Mouse (Mus musculus) liver, embryonic 12.5 days (tissue): Measurements from ENCODE around the gene Gimap9. TPM values are rescaled to one million over a fixed set of nuclear protein-coding genes. Genes with fewer than 3 reads are reported as not detected.

Source experiments
- ATAC-seq: fragments of 200-750 bp; cut with Nextera tagmentation; 2 replicates; pipeline ENCODE4 v1.8.0; 2017; ENCODE audit warnings: moderate number of reproducible peaks, mild to moderate bottlenecking, moderate library complexity
- H3K27ac ChIP-seq: fragments of 300-500 bp; sonication (generic); 2 replicates; pipeline ENCODE4 v1.5.1; 2016; ENCODE audit warnings: mild to moderate bottlenecking
- H3K27me3 ChIP-seq: fragments of 300-500 bp; sonication (generic); replicated peaks from 2 replicates; pipeline ENCODE4 v1.6.1; 2016; ENCODE audit warnings: mild to moderate bottlenecking, moderate library complexity
- H3K36me3 ChIP-seq: fragments of 300-500 bp; sonication (generic); 2 replicates; pipeline ENCODE4 v1.6.1; 2016; ENCODE audit warnings: mild to moderate bottlenecking, moderate library complexity
- H3K4me1 ChIP-seq: fragments of 300-500 bp; sonication (generic); 2 replicates; pipeline ENCODE4 v1.6.1; 2016
- H3K4me2 ChIP-seq: fragments of 300-500 bp; sonication (generic); 2 replicates; pipeline ENCODE4 v1.6.1; 2016; ENCODE audit warnings: mild to moderate bottlenecking, moderate library complexity
- H3K4me3 ChIP-seq: fragments of 300-500 bp; sonication (generic); 2 replicates; pipeline ENCODE4 v1.5.1; 2016; ENCODE audit warnings: mild to moderate bottlenecking, moderate library complexity
- H3K9ac ChIP-seq: fragments of 300-500 bp; sonication (generic); 2 replicates; pipeline ENCODE4 v1.6.1; 2016; ENCODE audit warnings: mild to moderate bottlenecking, moderate library complexity
- H3K9me3 ChIP-seq: fragments of 300-500 bp; sonication (generic); replicated peaks from 2 replicates; pipeline ENCODE4 v1.6.1; 2016; ENCODE audit warnings: mild to moderate bottlenecking, moderate library complexity
- WGBS: fragments of 180-500 bp; shearing (Covaris S2); methylation state at CpG from one replicate; pipeline ENCODE4 v1.1.7; 2016; ENCODE audit not compliant: insufficient replicate concordance; 5-methylcytosine and 5-hydroxymethylcytosine counted together
- polyA plus RNA-seq: library from polyadenylated mRNA; unstranded; fragments of >200 nt; fragmentation: Nextera tagmentation; extraction: Ambion mirVana; gene quantifications from 2 replicates; pipeline ENCODE4 v1.2.1, GENCODE M21; 2016

Gene Gimap9
- polyA plus RNA-seq, 1 experiment from 2014 or later = 12.9 TPM

DNA sequence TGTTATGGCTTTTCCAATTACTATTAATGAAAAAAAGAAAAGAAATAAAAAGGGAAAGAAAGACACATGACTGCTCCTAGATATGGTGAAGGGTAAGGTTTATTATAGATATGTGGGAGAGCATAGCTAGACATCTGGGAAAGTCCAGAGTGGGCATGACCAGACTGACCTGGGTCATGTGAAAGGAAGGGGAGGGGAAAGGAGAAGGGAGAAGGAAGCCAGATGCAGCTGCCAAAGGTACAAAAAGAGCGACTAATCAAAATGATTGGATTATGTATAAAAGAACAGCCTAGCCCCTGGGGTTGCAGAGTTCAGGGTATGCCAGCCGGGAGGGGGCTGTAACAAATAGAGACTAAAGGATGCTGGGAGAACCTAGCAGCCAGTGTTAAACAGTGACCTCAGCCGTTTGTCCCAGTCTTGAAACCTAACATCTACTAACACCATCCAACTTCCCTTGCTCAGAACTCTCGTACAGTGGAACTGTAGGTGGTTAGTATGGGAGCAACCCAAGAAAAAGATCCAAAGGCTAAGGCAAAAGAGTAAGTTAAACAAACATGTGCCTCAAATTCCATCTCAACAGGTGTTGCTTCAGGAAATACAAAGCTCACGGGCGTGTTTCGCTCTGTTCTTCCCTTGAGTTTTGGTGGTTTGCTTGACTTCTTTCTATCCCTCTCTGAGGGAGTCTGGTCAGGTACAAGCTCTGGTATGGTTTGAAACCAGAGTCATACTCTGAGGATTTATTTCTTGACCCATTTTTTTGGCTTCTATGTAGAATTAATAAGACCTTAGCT, 22.3 kb downstream of the Gimap9 start:
- no peak overlapping the region for H3K27ac ChIP-seq
- H3K9me3 ChIP-seq = no peaks in the 10 kb centered on the region
- H3K4me1 ChIP-seq = no peaks in the 10 kb centered on the region; the same call in 1 of the 2 replicates
- no peak for ATAC-seq
- H3K4me3 ChIP-seq = no peak overlapping the region
- 55% methylated on average over 7 of the region's 7 CpGs for WGBS
- H3K27me3 ChIP-seq = no peaks in the 10 kb centered on the region
- no peak overlapping the region for H3K4me2 ChIP-seq
- H3K36me3 ChIP-seq = no peaks in the 10 kb centered on the region
- no peak overlapping the region for H3K9ac ChIP-seq

- Histone ChIP-seq H3K4me1 (no peaks in the 10 kb centered on the region; the same call in 1 of the 2 replicates), H3K9ac (no peak overlapping the region), H3K4me3 (no peak overlapping the region), H3K27ac (no peak overlapping the region), H3K36me3 (no peaks in the 10 kb centered on the region), H3K9me3 (no peaks in the 10 kb centered on the region), H3K4me2 (no peak overlapping the region), H3K27me3 (no peaks in the 10 kb centered on the region)
- no peak for ATAC-seq
- 15% methylated on average over 3 of the region's 3 CpGs for WGBS
Measured at GRCm38 (mm10) chr6:48698888-48699287, 23.0 kb downstream of the Gimap9 start.

DNA sequence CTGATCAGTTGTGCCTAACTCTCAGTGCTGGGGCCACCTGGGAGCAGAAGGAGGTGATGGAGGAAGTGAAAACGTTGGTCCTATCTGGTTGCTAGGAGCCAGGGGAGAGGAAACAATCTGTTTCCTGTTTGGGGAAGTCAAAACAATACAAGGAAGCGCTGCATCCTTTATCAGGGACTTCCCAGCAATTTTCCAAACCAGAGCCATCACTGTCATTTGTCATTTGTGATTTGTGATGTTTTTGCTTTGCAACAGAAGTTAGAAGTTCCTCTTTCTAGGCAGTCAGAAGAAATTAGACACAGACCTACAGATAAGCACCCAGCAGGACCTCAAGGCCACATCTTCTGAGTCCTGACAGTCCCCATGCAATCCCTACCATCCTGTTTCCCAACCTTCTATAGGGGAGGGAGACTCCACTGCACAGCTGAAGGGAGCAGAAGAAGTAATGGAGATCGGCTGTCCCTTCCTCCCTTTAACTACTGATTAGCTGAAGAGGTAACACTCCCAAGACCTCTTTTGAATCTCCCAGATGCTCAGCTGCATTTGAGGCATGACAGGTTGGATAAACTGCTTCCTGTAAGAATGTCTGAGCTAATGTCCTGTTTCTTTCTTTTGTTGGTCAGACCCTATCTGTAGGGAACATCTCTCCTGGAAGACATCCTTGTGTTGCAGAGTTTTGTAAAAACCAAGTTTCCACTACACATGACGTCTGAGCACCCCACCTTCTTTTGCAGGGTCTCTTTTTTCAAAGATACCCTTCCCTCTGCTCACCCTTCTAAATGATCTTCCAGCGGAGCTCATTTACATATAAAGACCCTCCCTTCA, 24.5 kb downstream of the Gimap9 start:
- peak; percentile 27; the same call in 1 of the 2 replicates for ATAC-seq
- Histone ChIP-seq H3K27me3 (no peaks in the 10 kb centered on the region), H3K36me3 (no peaks in the 10 kb centered on the region), H3K4me2 (no peak overlapping the region), H3K9ac (no peak overlapping the region), H3K4me3 (no peak overlapping the region), H3K9me3 (no peaks in the 10 kb centered on the region), H3K4me1 (no peaks in the 10 kb centered on the region; the same call in 1 of the 2 replicates), H3K27ac (no peak overlapping the region)
- 12% methylated on average over 5 of the region's 5 CpGs for WGBS

- no peak overlapping the region for H3K4me3 ChIP-seq
- H3K9me3 ChIP-seq = no peaks in the 10 kb centered on the region
- ATAC-seq = no peak
- no peaks in the 10 kb centered on the region for H3K27me3 ChIP-seq
- 67% methylated on average over 7 of the region's 7 CpGs for WGBS
- no peaks in the 10 kb centered on the region; the same call in 1 of the 2 replicates for H3K4me1 ChIP-seq
- no peak overlapping the region for H3K27ac ChIP-seq
- no peak overlapping the region for H3K4me2 ChIP-seq
- no peak overlapping the region for H3K9ac ChIP-seq
- no peaks in the 10 kb centered on the region for H3K36me3 ChIP-seq
Measured at GRCm38 (mm10) chr6:48702146-48702545, 26.2 kb downstream of the Gimap9 start.

DNA sequence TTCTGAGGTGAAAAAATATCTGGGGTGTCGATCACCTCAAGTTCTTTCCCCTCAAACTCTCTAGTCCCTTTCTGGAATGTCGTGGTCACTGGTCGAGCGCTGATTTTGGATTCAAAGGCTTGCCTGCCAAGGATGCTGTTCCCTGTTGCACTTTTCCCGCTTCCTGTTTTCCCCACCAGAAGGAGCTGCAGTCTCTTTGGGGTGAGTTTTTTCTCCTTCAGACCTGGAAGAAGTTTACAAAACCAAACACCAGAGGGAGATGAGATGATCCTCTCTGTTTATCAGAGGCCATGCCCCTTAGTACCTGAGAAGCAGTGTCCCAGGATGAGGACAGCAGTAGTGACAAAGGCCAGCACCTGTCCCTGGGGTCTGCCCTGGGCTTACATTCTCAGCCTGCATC, 26.7 kb downstream of the Gimap9 start:
- Histone ChIP-seq H3K4me3 (no peak overlapping the region), H3K9ac (no peak overlapping the region), H3K4me2 (no peak overlapping the region), H3K27ac (no peak overlapping the region), H3K9me3 (no peaks in the 10 kb centered on the region), H3K27me3 (no peaks in the 10 kb centered on the region), H3K4me1 (no peaks in the 10 kb centered on the region; the same call in 1 of the 2 replicates), H3K36me3 (no peaks in the 10 kb centered on the region)
- 64% methylated on average over 5 of the region's 5 CpGs for WGBS
- ATAC-seq = no peak

DNA sequence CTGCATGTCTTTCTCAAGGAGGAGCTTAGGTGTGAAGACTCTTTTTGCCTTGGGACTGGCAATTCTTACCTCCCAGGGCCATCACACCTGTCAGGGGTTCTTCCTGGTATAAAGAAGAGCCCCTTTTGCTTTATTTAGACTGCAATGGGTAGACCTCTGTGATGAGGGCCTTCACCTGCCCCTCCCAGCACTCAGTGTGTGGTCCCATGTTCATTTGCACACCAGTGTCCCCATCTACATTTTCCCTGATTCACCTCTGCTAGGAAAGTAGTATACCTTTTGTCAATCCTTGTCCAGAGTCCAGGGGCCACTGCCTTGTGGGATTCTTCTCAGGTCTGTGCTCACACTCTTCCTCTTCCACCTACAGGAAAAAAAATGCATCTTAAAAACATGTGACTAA, 28.2 kb downstream of the Gimap9 start:
- Histone ChIP-seq H3K9ac (no peak overlapping the region), H3K27me3 (no peaks in the 10 kb centered on the region), H3K9me3 (no peaks in the 10 kb centered on the region), H3K4me1 (no peaks in the 10 kb centered on the region), H3K36me3 (no peaks in the 10 kb centered on the region), H3K27ac (no peak overlapping the region), H3K4me2 (no peak overlapping the region), H3K4me3 (no peak overlapping the region)
- ATAC-seq = no peak

GRCm38 (mm10) chr6:48706130-48706529, 30.2 kb downstream of the Gimap9 start:
- H3K27ac ChIP-seq = no peak overlapping the region
- H3K9ac ChIP-seq = no peak overlapping the region
- peak overlapping the region; percentile 14 for H3K4me2 ChIP-seq

DNA sequence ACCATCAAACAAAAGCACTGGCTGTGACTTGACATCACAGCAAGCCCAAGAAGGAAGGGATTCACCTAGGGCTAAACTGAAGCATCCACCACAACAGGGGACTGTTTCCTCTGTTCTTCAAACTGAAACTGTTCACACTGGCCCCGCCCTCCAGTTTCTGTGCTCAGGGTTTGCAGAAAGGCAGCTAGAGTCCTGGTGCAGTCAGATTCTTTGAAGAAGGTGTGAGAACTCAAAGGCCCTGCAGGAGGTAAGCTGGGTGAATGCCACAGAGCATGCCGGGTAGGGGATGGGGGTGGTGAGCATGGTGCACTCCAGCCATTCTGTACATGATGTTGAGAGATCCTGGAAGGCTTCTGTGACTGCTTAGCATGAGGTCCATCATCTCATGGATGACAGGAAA, 42.5 kb downstream of the Gimap9 start, which contains the start of the genes Gm28053 and Gimap7:
Gm28053 (plus strand) TSS at position 153 of the 400 bp plus-strand sequence.
Gimap7 (plus strand) TSS at position 167 of the 400 bp plus-strand sequence.
- Histone ChIP-seq H3K27me3 (no peaks in the 10 kb centered on the region), H3K4me2 (no peak within 1 kb of the TSS), H3K4me1 (no peaks in the 10 kb centered on the region), H3K36me3 (no peaks in the 10 kb centered on the region), H3K27ac (no peak within 1 kb of the TSS), H3K9me3 (no peaks in the 10 kb centered on the region), H3K9ac (no peak within 1 kb of the TSS), H3K4me3 (no peak within 1 kb of the TSS)
- 49% methylated on average over 2 of the region's 2 CpGs for WGBS
- ATAC-seq = no peak

More at GRCm38 (mm10) chr6:48706130-48706529, 30.2 kb downstream of the Gimap9 start:
- ATAC-seq = no peak
- Histone ChIP-seq H3K4me3 (peak overlapping the region; percentile 14; the same call in 1 of the 2 replicates), H3K9me3 (no peaks in the 10 kb centered on the region), H3K4me1 (no peaks in the 10 kb centered on the region), H3K36me3 (no peaks in the 10 kb centered on the region), H3K27me3 (no peaks in the 10 kb centered on the region)
- 49% methylated on average over 3 of the region's 3 CpGs for WGBS

DNA sequence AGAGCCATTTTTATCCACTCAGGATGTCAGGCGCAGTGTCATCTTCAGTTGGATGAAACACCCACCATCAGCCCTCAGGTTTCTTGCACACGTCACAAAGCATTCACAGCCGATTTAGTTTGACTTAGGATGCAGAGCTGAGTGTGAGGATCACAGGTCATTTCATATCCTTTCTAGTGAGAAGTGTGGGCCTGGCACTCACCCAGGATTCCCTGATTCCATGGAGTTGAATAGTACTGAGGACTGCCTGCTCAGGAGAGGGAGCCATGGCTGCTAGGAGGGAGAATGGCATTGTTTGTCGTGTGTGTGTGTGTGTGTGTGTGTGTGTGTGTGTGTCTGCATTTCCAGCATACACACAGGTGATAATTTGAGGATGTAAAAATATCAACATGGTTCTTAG, 44.4 kb downstream of the Gimap9 start:
- no peak overlapping the region for H3K27ac ChIP-seq
- no peaks in the 10 kb centered on the region for H3K36me3 ChIP-seq
- no peak overlapping the region for H3K4me3 ChIP-seq
- 81% methylated on average over 4 of the region's 4 CpGs for whole genome bisulfite sequencing
- H3K9ac ChIP-seq = no peak overlapping the region
- H3K9me3 ChIP-seq = no peaks in the 10 kb centered on the region
- no peaks in the 10 kb centered on the region for H3K4me1 ChIP-seq
- no peak overlapping the region for H3K4me2 ChIP-seq
- ATAC-seq = no peak
- H3K27me3 ChIP-seq = no peaks in the 10 kb centered on the region

- no peak for ATAC-seq
- Histone ChIP-seq H3K27me3 (no peaks in the 10 kb centered on the region), H3K4me3 (no peak overlapping the region), H3K9me3 (no peaks in the 10 kb centered on the region), H3K36me3 (no peaks in the 10 kb centered on the region), H3K9ac (no peak overlapping the region), H3K27ac (no peak overlapping the region), H3K4me1 (no peaks in the 10 kb centered on the region), H3K4me2 (no peak overlapping the region)
- 53% methylated on average over 8 of the region's 8 CpGs for WGBS
Measured at GRCm38 (mm10) chr6:48723468-48723867, 47.5 kb downstream of the Gimap9 start.

DNA sequence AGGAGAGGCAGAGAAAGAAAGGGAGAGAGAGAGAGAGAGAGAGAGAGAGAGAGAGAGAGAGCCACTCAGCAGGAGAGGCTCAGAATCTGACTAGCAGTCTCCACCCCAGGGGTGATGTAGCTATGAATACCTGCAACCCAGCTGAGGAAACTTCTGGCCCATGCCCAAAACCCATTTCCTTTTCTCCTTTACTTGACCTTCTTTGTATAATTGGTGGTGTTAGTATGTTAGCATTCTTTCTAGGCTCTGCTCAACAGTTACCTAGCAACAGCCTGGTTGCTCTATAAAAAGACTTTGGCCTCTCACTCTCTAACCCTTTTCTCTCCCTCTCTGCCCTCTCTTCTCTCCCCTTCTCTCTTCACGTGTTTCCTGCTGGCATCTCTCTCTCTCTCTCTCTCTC, 49.5 kb downstream of the Gimap9 start:
- H3K27ac ChIP-seq = no peak overlapping the region
- H3K9me3 ChIP-seq = no peaks in the 10 kb centered on the region
- no peak overlapping the region for H3K4me3 ChIP-seq
- no peak for ATAC-seq
- no peaks in the 10 kb centered on the region for H3K27me3 ChIP-seq
- H3K36me3 ChIP-seq = no peaks in the 10 kb centered on the region
- WGBS = 14% methylated on average over 1 of the region's 1 CpGs
- no peak overlapping the region for H3K4me2 ChIP-seq
- no peak overlapping the region for H3K9ac ChIP-seq
- H3K4me1 ChIP-seq = no peaks in the 10 kb centered on the region

GRCm38 (mm10) chr6:48727761-48728160, 51.8 kb downstream of the Gimap9 start:
- 71% methylated on average over 5 of the region's 5 CpGs for whole genome bisulfite sequencing
- H3K9me3 ChIP-seq = no peaks in the 10 kb centered on the region
- no peaks in the 10 kb centered on the region for H3K27me3 ChIP-seq
- no peaks in the 10 kb centered on the region for H3K4me1 ChIP-seq
- no peaks in the 10 kb centered on the region for H3K36me3 ChIP-seq
- H3K9ac ChIP-seq = no peak overlapping the region
- H3K4me3 ChIP-seq = no peak overlapping the region
- no peak for ATAC-seq
- no peak overlapping the region for H3K4me2 ChIP-seq
- H3K27ac ChIP-seq = no peak overlapping the region
